Mouse (Mus musculus) adrenal gland, adult 2 months (tissue): ENCODE results near the gene Itpr1. TPM values are rescaled to one million over a fixed set of nuclear protein-coding genes. Genes with fewer than 3 reads are reported as not detected.

Experiments used
- DNase-seq: peaks from one replicate; pipeline ENCODE4 v3.0.0; 2021
- polyA plus RNA-seq: library from polyadenylated mRNA; depleted of rRNA; stranded (reverse); fragments of >200 nt; gene quantifications from 2 replicates; pipeline ENCODE4 v1.2.3, GENCODE M21; 2012
- total RNA-seq, 2 experiments: library from RNA; stranded (reverse); gene quantifications; 2 replicates each; pipeline ENCODE4 v1.2.3; 2021

Gene Itpr1
- total and polyA plus RNA-seq, 3 experiments, result 23.0 to 176 (median 120) TPM

DNA sequence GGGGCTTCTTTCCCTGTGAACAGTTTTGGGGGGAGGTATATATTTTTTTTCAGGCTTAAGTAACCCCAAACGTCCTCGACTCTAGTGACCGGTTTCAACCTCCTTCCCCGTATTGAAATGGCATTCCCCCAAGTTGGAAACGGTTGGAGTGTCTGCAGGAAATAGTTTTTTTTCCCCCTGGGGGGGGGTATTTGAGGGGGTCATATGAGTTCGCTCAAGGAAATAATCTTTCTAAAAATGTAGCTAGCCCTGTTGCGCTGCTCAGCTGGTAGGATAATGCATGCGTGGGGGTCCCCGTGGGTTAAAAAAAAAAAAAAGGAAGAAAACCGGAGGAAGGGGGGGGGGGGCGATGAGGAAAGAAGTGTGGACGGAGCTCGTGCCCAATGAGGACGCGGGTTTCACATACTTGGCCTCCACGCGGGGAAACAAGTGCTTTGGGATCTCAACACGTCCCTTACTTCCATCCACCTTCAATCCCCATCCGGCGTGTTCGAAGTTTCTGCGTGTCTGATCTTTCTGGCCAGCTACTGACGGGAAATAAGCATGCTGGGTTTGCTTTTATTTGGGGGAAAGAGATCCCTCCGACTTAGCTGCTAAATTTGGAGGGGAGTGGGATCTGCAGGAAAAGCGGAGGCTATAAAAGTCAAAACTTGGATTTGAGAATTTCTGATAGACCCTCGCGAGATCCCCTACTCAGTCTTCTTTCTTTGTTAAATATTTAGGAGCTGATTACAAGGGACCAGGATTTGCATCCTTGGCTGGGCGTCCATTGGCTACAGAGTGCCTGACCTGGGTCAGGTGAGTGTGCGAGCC is 791 bp downstream of the Itpr1 start:
- DNase-seq, result peak; percentile 40

DNA sequence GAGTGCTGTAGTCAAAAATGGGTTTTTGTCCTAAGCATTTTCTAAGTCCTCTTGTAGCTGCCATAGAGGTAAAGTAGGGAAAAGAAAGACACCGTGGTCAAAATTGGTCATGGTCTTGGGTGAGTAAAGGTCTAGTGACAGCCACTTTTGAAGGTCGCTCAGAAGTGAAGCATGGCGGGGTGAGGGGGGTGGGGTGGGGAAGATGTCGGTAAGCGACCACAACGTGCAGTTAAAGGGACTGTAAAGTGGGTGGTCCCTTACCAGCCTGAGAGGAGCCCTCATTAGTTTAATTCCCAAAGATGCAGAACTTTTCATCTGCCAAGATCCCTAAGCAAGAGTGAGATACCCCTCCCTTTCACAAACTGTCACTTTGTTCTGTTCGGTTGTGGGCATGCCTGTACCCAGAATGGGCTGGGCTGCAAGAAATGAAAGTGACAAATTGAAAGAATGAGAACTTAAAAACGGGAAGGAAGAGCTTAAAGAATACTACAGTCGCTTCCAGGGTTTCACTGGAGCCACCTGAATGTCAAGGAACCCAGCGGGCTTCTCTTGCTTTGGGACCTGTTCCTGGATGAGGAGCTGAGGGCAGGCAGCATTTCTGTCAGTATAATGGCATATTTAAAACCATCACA is 1.5 kb downstream of the Itpr1 start:
- DNase-seq, result peak; percentile 28

DNA sequence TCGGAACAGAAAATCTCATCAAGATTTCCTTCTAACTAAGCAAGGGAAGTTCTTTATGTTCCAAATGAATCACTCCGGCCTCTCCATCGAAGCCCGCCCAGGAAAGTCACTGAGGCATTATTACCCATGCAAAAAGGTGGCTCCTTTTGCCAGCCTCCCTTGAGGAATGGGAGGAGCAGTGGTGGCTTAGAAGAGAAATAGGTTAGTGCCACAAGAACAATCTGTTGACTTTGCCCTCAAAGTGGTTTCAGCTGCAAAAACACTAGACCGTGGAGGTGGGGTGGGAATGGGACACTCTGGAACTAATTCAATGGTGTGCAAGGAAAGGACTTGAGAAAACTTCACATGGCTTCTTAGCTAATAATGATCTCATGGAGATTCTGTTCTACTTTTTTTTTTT is 3.2 kb downstream of the Itpr1 start:
- DNase-seq, result no peak

DNA sequence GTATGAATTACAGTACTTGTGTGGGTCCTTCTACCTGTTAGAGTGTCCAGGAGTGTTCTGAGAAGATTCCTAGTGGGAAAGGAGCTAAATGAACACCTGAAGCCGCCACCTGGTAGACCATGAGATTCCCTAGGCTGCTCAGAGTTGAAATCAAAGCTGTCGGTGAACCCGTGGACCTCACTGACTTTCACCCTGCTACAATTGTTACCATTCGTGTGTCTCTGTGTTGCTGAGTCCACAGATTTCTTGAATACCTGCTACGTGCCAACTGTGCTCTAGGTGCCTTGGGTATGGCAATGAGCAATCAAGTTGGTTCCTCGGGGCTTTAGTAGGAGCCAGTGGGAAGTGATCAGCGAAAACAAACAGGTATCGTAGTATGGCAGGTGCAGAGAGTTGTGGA is 3.9 kb downstream of the Itpr1 start:
- no peak for DNase-seq

DNA sequence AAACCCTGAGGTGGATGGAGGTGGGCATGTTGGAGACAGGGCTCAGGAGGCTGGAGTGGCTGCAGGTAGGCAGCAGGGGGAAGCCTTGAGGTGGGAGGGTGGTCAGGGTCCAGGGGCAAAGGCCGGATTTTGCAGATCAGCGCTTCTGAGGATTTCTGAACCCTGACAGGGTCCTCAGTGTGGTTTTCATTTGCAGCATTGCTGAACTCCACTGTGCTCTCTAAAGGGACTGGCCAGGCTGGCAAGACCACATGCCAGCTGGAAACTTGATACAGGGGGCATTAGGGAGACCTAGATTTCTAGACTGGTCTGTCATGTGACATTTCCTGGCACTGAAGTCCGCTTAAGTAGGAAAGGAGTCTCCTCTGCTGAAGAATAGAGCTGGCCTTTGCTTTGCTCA is 5.1 kb downstream of the Itpr1 start:
- no peak for DNase-seq

DNA sequence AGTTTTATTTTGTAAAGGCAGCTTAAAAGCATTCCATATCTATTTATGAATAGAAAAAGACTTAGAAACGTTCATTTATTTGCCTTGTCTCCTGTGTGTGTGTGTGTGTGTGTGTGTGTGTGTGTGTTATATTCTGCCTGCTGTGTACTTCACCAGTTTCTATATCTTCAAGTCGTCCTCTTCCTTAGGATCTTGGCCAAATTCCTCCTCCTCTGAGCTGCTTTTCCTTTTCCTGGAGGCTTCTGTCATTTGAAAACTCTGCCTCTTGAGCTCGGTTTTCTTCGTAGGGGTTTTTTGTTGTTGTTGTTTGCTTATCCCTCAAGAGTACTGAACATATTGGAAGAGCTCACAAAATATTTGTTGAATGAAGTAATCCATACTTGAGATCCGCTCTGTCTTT is 9.5 kb downstream of the Itpr1 start:
- no peak for DNase-seq

DNA sequence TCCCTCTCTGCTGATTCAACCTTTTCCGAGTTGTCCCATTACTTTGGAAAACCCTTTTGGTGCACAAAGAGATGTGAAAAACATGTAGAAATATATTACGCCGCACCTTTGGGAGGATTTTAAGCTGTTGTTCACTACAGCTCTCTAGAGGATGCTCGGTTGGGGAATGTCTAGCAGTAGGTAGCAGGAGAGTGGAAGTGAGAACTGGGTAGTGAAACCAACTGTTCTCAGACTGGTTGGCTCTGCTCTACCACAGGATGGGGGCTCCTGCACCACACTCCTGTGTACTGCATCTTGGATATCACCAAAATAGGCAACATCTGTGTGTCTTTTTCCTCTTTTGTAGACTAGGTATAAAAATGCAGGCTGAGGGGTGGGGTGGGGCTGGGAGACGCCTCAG is 10.0 kb downstream of the Itpr1 start:
- DNase-seq, result no peak

DNA sequence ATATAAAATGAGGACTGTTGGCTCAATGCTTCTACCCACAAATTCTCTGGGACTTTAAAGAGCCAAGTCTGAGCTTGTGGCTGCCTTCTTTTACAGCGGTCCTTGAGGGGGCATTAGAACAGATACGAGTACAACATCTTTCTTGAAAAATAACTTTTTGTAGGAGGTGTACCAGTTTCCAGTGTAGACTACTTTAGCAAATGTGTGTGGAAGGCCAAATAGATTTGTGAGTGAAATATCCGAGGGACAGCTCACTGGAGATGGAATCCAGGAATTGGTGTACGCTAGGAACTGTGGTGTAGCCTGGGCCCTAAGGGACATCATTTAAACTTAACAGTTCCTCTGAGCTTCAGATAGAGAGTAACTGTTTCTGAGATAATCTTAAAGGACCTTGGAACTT is 11.5 kb downstream of the Itpr1 start:
- no peak for DNase-seq

DNA sequence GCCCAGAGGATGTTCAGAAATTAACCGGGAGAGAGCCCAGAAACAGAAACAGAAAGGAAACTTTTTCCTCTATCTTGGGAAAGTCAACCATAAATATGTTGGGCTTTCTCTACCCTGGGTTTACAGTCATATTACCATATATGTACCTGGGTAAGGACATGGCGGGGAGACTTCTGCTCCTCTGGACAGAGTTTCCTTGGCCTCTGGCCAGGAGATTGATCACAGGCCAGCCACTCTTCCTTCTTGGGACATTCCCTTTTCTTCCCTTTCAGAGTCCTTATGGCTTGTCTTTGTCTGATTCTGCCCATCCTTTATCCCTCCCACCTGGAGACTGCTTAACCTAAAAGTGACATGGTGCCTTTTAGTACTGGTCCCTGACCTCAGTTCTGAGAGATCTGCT is 12.1 kb downstream of the Itpr1 start:
- no peak for DNase-seq

DNA sequence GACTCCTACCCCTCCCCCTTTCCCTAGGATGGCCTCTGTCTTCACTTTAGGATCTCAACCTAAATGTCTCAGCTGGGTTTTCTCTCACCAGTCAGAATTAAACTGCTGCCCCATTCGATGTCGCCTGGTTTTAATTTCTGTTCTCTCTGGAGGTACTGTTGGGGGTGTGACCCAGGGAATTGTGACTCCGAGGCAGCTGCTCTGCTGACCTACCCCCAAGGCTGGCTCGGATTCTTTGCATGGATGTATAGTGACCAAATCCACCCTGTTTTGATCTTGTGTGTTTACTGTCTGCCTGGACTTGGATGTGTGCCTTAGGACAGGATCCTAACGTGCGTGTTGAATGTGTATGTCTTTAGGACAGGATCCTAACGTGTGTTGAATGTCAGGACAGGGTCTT is 13.3 kb downstream of the Itpr1 start:
- DNase-seq, result no peak

DNA sequence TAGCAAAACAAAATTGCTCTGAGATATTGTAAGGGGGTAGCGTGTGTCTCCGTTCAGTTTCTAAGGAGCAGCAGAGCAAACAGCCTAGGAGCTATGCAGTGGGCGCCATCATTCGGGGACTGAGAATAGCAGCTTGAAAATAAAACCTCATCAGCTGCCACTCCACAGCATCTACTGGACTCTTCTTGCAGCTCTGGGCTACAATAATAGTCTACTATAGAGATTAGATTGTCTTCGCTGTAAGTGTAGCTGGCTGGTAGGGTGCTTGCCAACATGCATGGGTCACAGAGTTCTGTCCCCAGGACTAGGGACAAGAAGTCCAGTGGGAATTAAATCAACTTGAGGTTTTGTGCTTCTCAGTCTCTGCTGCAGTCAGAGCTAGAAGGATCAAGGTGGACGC is 14.6 kb downstream of the Itpr1 start:
- DNase-seq, result no peak

DNA sequence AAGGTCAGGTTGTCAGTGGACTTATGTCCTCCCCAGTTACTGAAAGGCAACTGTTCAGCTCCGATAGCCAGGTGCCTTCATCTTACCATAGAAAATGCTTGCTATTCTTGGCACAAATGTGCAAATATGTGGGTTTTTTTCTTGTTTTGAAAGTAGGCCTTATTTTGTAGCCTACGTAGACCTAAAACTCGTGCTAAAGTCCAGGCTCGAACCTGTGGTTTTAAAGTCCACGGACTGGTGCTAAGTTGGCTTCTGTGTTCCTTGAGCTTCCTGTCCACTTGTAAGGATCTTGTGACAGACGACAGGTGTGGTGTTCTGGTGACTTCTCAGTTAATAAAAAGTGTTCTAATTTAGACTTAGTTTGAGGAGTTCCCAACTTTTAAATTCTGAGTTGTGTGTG is 15.2 kb downstream of the Itpr1 start:
- DNase-seq, result no peak

DNA sequence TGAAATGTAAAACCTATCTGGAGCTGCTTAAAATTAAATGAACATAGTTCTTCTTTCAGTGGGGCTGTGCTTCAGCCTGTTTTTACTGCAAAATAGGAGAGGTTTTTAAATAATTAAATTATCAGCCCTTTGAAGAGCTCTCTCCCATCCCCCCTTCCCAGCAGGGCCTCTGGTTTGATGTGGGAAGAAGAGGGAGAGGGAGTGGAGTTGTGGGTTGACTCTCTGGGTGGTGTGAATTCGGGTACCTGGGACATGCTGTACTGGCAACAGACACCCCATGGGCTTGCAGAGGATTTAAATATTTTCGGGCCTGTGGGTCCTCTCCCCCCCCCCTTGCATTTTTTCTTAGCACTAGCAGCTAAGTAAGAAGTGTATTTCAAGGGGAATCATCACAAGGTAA is 15.7 kb downstream of the Itpr1 start:
- no peak for DNase-seq

DNA sequence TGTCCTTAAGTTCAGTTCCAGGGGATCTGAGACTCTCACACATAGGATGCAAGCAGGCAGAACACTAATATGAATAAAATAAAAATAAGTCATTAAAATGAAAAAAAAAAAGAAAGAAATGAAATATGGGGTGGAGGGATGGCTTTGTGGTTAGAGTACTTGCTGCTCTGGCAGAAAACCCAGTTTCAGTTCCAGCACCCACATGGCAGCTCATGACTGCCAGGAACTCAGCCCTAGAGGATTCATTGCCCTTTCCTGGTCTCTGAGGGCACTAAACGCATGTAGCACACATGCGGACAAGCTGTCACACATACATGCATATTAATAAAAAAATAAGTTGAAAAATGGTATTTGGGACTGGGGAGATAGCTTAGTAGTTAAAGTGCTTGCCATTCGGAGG is 17.7 kb downstream of the Itpr1 start:
- DNase-seq, result no peak

DNA sequence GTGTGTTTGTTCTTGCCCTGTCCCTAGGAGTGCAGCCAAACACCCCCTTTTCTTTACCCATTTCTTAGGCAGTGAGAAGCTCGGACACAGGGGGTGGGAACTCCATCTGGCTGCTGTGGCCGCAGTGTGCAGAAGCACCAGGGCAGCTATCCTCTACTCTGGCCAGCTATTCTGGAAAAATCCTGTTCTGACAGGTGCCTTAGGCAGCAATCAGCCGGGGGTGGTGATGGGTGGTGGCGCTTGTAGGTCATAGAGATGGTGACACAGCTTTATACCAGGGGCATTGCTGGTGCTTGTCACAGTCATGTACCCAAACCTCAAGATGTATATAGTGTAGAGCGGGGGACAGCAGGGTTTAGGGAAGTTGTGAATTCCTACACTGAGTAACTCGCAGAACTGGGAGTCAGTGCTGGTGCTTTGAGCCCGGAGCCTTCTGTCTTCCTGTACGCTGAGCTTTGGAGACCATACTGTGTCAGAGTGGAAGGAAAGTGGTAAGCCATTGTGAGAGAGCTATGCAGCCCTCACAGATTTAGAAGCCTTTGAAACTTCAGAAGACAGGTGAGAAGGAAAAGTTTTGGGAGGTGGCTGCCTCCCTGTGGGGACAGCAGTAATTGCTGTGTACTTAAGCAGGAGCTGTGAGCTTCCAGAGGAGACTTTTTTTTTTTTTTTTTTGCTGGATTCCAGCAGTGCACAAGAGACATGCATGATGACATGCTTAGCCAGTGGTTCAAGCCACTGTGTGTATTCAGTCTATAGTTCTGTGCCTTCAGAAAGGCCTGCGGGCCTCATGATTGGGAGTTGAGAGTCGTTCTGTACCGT is 19.2 kb downstream of the Itpr1 start:
- no peak for DNase-seq

DNA sequence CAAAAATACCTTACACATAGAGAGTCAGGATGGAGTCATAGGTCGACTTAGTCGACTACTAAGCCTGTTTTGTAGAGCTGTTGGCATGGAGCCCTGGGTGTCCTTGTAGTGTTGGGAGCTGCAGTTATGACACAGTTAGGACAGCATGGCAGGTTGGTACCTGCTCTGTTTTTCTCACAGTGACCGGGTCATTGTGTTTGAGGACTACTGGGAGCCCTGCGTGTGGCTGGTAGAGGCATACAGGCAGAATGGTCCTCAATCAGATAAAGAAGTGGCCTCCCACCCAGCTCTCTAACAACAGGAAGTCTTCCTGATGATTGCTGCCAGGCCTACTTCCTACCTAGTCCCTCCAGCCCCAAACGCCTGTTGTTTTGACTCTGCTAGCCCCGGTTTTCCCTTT is 20.2 kb downstream of the Itpr1 start:
- DNase-seq, result peak; percentile 93

DNA sequence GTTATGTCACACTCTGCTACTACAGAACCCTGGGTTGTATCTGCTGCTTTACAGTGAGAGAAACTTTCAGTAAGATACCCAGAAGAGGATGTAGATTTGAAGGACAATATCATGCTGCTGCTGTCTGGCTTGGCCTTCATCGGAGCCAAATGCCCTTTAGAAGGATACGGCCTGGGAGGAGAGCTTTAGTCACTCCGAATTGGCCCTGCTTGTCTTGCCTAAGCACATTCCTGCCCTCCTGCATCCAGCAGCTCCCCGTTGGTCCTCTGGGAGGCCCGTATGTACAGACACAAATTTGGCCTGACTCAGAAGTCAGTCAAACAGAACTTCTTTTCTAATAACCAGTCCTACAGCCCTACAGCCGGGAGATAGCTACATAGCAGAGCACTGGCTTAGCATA is 21.6 kb downstream of the Itpr1 start:
- peak; percentile 76 for DNase-seq

DNA sequence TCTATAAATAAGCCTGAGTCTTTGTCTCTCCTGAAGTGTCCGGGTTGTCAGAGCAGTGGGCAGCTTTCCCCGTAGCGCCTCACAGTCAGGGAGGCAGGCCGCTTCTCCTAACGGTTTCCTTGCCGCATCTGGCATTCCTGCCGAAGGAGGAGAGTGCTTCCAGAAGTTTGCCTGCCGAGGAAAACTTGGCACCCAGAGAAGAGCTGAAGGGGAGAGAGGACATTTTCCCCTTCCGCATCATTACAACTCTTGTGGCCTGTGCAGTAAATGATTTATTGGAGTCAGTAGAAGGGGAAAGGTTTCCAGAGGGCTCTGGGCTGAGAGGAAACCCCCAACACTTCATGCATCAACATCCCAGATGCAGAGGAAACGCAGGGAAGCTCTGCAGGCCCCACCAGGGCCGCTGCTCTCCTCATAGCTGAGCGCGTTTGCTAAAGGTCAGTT is 22.8 kb downstream of the Itpr1 start:
- DNase-seq, result peak; percentile 39

DNA sequence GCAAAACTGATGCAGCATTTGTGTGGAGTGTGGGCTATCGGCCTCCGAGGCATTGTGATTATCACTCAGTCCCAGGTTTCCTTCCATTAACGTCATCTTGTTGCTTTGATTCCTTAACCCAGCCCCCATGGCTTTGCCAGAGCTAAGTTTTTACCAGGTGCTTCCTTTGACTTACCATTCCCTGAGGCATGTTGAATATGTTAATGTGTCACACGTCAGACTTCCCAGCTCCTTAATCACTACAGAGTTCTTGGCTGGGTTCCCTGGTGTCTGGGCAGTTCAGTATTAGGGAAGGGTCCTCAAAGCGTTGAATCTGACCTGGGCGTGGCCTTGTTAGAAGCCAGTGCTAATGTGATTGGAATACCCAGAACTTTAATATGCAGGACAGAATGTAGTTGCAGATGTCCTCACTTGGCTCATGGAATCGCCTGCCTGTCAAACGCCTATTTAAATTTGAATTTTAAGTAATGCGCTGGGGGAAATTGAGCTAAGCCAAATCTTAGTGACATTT is 23.6 kb downstream of the Itpr1 start:
- DNase-seq, result no peak

DNA sequence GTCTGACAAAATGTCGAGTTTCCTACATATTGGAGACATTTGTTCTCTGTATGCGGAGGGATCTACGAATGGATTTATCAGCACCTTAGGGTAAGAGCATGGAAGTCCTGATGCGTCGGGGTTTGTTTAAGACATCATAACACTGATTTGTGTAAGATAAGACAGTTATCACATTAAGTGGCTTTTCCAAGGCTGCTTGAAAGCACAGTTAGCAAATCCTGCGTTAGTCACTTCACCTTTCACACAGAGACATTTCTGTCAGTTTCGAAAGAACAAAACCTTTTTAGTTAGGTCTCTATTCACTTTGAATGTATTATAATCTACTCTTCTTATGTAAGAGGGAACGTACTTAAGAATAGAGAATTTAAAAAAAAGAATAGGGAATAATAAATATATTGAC is 24.1 kb downstream of the Itpr1 start:
- DNase-seq, result no peak

DNA sequence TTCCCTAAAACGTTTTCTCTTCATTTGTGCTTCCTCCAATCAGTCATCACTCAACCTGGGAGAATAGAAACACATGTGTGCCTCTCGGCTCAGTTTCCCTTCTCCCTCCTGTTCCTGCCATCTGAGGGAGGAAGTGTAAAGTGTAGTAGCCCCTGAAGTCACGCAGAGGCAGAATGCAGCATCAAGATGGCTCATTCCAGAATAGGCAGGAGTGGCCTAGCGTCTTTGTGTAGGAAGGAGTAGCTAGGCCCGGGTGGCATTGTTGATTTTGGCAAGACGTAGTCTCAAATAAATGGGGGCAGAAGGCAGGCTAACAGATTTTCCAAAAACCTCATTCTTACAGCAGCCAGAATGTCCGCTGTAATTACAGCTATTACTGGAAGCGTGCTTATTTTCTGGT is 24.7 kb downstream of the Itpr1 start:
- DNase-seq, result no peak

DNA sequence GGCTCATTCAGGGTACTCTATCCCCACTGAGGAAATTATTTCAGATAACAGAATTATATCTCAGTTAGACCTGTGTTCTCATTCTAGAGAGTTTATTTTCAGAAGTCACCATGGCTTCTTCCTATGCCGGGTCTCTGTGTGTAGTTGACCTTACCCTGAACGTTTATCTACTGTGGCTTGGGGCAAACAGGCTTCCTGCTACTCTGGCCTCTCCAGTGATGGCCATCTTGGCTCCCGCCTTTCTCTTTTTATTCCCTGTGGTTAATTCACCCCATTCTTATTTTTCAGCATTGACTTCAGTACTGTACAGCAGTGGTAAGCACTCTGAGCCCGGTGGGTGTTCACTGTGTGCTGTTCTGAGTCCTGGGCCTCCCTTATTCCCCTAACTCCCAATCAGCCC is 25.1 kb downstream of the Itpr1 start:
- no peak for DNase-seq

DNA sequence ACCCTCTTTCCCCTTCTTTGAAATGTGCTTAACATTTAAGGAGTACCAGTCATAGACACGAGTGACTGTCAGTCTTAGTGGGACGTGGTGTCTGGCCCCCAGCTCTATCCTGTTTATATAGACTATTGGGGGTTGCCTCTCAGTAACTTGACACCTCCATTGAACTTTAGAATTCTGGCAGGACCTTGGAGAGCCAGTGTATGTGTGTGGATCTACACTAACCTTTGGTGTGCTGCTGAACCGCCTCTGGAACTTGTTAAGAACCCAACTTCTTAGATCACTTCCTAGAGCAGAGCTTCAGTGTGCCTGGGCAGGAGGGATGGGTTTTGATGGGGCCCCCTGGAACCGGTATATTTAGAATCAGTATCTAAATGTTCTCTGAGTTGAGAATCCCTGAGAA is 26.2 kb downstream of the Itpr1 start:
- DNase-seq, result no peak
